Comparison of ENCODE assay signal across 17 mouse cellular contexts in genomic region chr4:130022952-130023351, GRCm38 (mm10). TPM values are rescaled to one million over a fixed set of nuclear protein-coding genes. Genes with fewer than 3 reads are reported as not detected.
"Had no signal": no experiment of that assay in that cellular context is flagged by ENCODE, and none has a peak within 500 bp of the region (broad histone marks: within the 10 kb centered on the region; RNA-seq: fewer than 3 reads in every experiment).

No protein-coding gene starts in this region.

- H3K27ac ChIP-seq: kidney, postnatal 0 days; limb, embryonic 13.5 days; liver, embryonic 14.5 days; midbrain, embryonic 10.5 days; stomach, embryonic 15.5 days had no signal

- H3K4me3 ChIP-seq: limb, embryonic 13.5 days; midbrain, embryonic 10.5 days; myocyte; neural tube, embryonic 15.5 days; stomach, embryonic 15.5 days had no signal

- DNase-seq: kidney, adult 11 months; kidney, adult 9 months; kidney, postnatal 4 days; lung, postnatal 4 days; midbrain, embryonic 14.5 days; right cerebral cortex, postnatal 4 days; spleen, adult 18-20 months; thymus, postnatal 36 days had no signal

- H3K9me3 ChIP-seq: limb, embryonic 13.5 days; midbrain, embryonic 10.5 days; neural tube, embryonic 15.5 days; stomach, embryonic 15.5 days had no signal

- H3K9ac ChIP-seq: liver, embryonic 14.5 days; neural tube, embryonic 15.5 days; stomach, embryonic 15.5 days had no signal

- H3K4me1 ChIP-seq: limb, embryonic 13.5 days; stomach, embryonic 15.5 days had no signal

- H3K36me3 ChIP-seq: limb, embryonic 13.5 days; midbrain, embryonic 10.5 days; stomach, embryonic 15.5 days had no signal

- H3K27me3 ChIP-seq: neural tube, embryonic 15.5 days; stomach, embryonic 15.5 days had no signal

- H3K4me2 ChIP-seq: limb, embryonic 13.5 days; neural tube, embryonic 15.5 days; stomach, embryonic 15.5 days had no signal

RNA-seq across cellular contexts. Expression of gene Col16a1, which starts 24.7 kb away (rescaled TPM):
- total RNA-seq: megakaryocyte, adult 5-6 weeks had no signal

RNA-seq across cellular contexts. Expression of gene Adgrb2, which starts 38.3 kb away (rescaled TPM):
- total RNA-seq: liver, adult 2 months had no signal
